Mouse (Mus musculus) MEL (cell line): ENCODE results near the gene Cd47. TPM values are rescaled to one million over a fixed set of nuclear protein-coding genes. Genes with fewer than 3 reads are reported as not detected.

ENCODE experiments used
- DNase-seq: peaks from one replicate; pipeline ENCODE4 v3.0.0; 2011; ENCODE audit warnings: low read depth, low spot score
- H3K27ac ChIP-seq: 2 replicates; pipeline ENCODE4 v1.5.1; 2012; ENCODE audit warnings: low read depth, mild to moderate bottlenecking, control low read depth, low read length, moderate library complexity; ENCODE audit not compliant: control insufficient read depth
- H3K27me3 ChIP-seq, 2 experiments: fragments of 150-350 bp in 1 of 2; sonication (generic) in 1 of 2; 2 replicates each; pipeline ENCODE4 v1.6.1; 2012; ENCODE audit warnings: low read length in 2 of 2, mild to moderate bottlenecking in 2 of 2, improper control_type of control experiment in 1 of 2, moderate library complexity in 1 of 2; ENCODE audit not compliant: insufficient read depth in 2 of 2, control insufficient read depth in 1 of 2
- H3K36me3 ChIP-seq, 2 experiments: 2 replicates each; pipeline ENCODE4 v1.6.1; 2012 to 2014; ENCODE audit warnings: low read length in 2 of 2, improper control_type of control experiment in 1 of 2, inconsistent platforms in 1 of 2, mild to moderate bottlenecking in 1 of 2; ENCODE audit not compliant: insufficient read depth in 2 of 2, control insufficient read depth in 1 of 2
- H3K4me1 ChIP-seq, 2 experiments: fragments of 150-350 bp in 1 of 2; sonication (generic) in 1 of 2; 2 replicates each; pipeline ENCODE4 v1.6.1; 2012; ENCODE audit warnings: low read length in 2 of 2, improper control_type of control experiment in 1 of 2, mild to moderate bottlenecking in 1 of 2; ENCODE audit not compliant: insufficient read depth in 2 of 2, control insufficient read depth in 1 of 2
- H3K4me3 ChIP-seq, 2 experiments: fragments of 150-350 bp in 1 of 2; sonication (generic) in 1 of 2; 2 replicates each; pipeline ENCODE4 v1.5.1; 2012; ENCODE audit warnings: low read depth in 2 of 2, low read length in 2 of 2, mild to moderate bottlenecking in 2 of 2, moderate library complexity in 2 of 2, control low read depth in 1 of 2, improper control_type of control experiment in 1 of 2; ENCODE audit not compliant: control insufficient read depth in 1 of 2, insufficient read depth in 1 of 2
- H3K79me2 ChIP-seq: 2 replicates; pipeline ENCODE4 v1.6.1; 2012; ENCODE audit warnings: mild to moderate bottlenecking, low read length, moderate library complexity; ENCODE audit not compliant: control insufficient read depth, poor library complexity, insufficient read depth
- H3K9ac ChIP-seq: 2 replicates; pipeline ENCODE4 v1.6.1; 2012; ENCODE audit warnings: low read depth, mild to moderate bottlenecking, control low read depth, low read length, moderate library complexity; ENCODE audit not compliant: control insufficient read depth, poor library complexity, severe bottlenecking
- H3K9me3 ChIP-seq: fragments of 150-350 bp; sonication (generic); replicated peaks from 2 replicates; pipeline ENCODE4 v1.6.1; 2012; ENCODE audit warnings: mild to moderate bottlenecking, low read length, improper control_type of control experiment, moderate library complexity; ENCODE audit not compliant: insufficient read depth
- BHLHE40 ChIP-seq: IDR thresholded peaks from 2 replicates; pipeline ENCODE4 v1.6.1; 2012; ENCODE audit warnings: low read depth, mild to moderate bottlenecking, inconsistent platforms, low read length, improper control_type of control experiment, borderline replicate concordance
- CHD1 ChIP-seq: IDR thresholded peaks from 2 replicates; pipeline ENCODE4 v1.6.1; 2012; ENCODE audit warnings: low read depth, mild to moderate bottlenecking, inconsistent platforms, low read length, improper control_type of control experiment
- CTCF ChIP-seq, 3 experiments: IDR thresholded peaks in 2 of 3; conservative IDR thresholded peaks in 1 of 3; 2 replicates each; pipeline ENCODE4 v1.5.1; 2011 to 2012; ENCODE audit warnings: low read length in 3 of 3, low read depth in 2 of 3, mild to moderate bottlenecking in 2 of 3, improper control_type of control experiment in 1 of 3, inconsistent platforms in 1 of 3, mixed read lengths in 1 of 3, moderate library complexity in 1 of 3; ENCODE audit not compliant: control insufficient read depth in 1 of 3, insufficient read depth in 1 of 3, poor library complexity in 1 of 3, severe bottlenecking in 1 of 3
- ELF1 ChIP-seq: IDR thresholded peaks from 2 replicates; pipeline ENCODE4 v1.6.1; 2014; ENCODE audit warnings: low read depth, mild to moderate bottlenecking, inconsistent platforms, low read length, improper control_type of control experiment, moderate library complexity
- EP300 ChIP-seq, 2 experiments: IDR thresholded peaks; 2 replicates each; pipeline ENCODE4 v1.6.1; 2011; ENCODE audit warnings: improper control_type of control experiment in 2 of 2, low read length in 2 of 2, low read depth in 1 of 2, mild to moderate bottlenecking in 1 of 2
- ETS1 ChIP-seq: IDR thresholded peaks from 2 replicates; pipeline ENCODE4 v1.6.1; 2012; ENCODE audit warnings: low read depth, mild to moderate bottlenecking, inconsistent platforms, low read length, improper control_type of control experiment, moderate library complexity
- GATA1 ChIP-seq: IDR thresholded peaks from 2 replicates; pipeline ENCODE4 v1.6.1; 2011; ENCODE audit warnings: low read depth, low read length, improper control_type of control experiment
- HCFC1 ChIP-seq: IDR thresholded peaks from 2 replicates; pipeline ENCODE4 v1.6.1; 2012; ENCODE audit warnings: low read depth, mild to moderate bottlenecking, inconsistent platforms, low read length, improper control_type of control experiment, moderate library complexity
- JUND ChIP-seq: IDR thresholded peaks from 2 replicates; pipeline ENCODE4 v1.6.1; 2011; ENCODE audit warnings: low read depth, mild to moderate bottlenecking, improper control_type of control experiment, low read length
- KAT2A ChIP-seq: conservative IDR thresholded peaks from 2 replicates; pipeline ENCODE4 v1.6.1; 2012; ENCODE audit warnings: low read depth, low read length, improper control_type of control experiment, inconsistent platforms
- MAFK ChIP-seq: IDR thresholded peaks from 2 replicates; pipeline ENCODE4 v1.6.1; 2011; ENCODE audit warnings: low read depth, mild to moderate bottlenecking, low read length, improper control_type of control experiment, borderline replicate concordance
- MAX ChIP-seq: IDR thresholded peaks from 2 replicates; pipeline ENCODE4 v1.6.1; 2011; ENCODE audit warnings: low read length, improper control_type of control experiment
- MAZ ChIP-seq: IDR thresholded peaks from 2 replicates; pipeline ENCODE4 v1.6.1; 2012; ENCODE audit warnings: low read depth, mild to moderate bottlenecking, inconsistent platforms, low read length, improper control_type of control experiment
- MEF2A ChIP-seq: IDR thresholded peaks from 2 replicates; pipeline ENCODE4 v1.6.1; 2014; ENCODE audit warnings: low read depth, mild to moderate bottlenecking, inconsistent platforms, low read length, improper control_type of control experiment; ENCODE audit not compliant: poor library complexity, insufficient replicate concordance, severe bottlenecking; ENCODE audit errors: extremely low read depth
- MXI1 ChIP-seq: IDR thresholded peaks from 2 replicates; pipeline ENCODE4 v1.6.1; 2011; ENCODE audit warnings: mild to moderate bottlenecking, low read depth, low read length, improper control_type of control experiment
- MYB ChIP-seq: IDR thresholded peaks from 2 replicates; pipeline ENCODE4 v1.6.1; 2011; ENCODE audit warnings: mild to moderate bottlenecking, low read depth, low read length, improper control_type of control experiment
- MYC ChIP-seq: IDR thresholded peaks from 2 replicates; pipeline ENCODE4 v1.6.1; 2011; ENCODE audit warnings: low read depth, mild to moderate bottlenecking, low read length, improper control_type of control experiment, moderate library complexity
- NELFE ChIP-seq: IDR thresholded peaks from 2 replicates; pipeline ENCODE4 v1.6.1; 2011; ENCODE audit warnings: low read depth, low read length, improper control_type of control experiment
- NRF1 ChIP-seq: IDR thresholded peaks from 2 replicates; pipeline ENCODE4 v1.6.1; 2014; ENCODE audit warnings: low read depth, mild to moderate bottlenecking, inconsistent platforms, low read length, improper control_type of control experiment, moderate library complexity; ENCODE audit not compliant: poor library complexity, insufficient read depth, severe bottlenecking
- POLR2A ChIP-seq, 2 experiments: IDR thresholded peaks; 2 replicates each; pipeline ENCODE4 v1.6.1; 2011 to 2012; ENCODE audit warnings: low read length in 2 of 2, mild to moderate bottlenecking in 2 of 2, control low read depth in 1 of 2, improper control_type of control experiment in 1 of 2, low read depth in 1 of 2, moderate library complexity in 1 of 2; ENCODE audit not compliant: control insufficient read depth in 1 of 2, insufficient read depth in 1 of 2, poor library complexity in 1 of 2
- POLR2AphosphoS2 ChIP-seq: IDR thresholded peaks from 2 replicates; pipeline ENCODE4 v1.6.1; 2011; ENCODE audit warnings: low read length, improper control_type of control experiment
- POLR2AphosphoS5 ChIP-seq: IDR thresholded peaks from 2 replicates; pipeline ENCODE4 v1.6.1; 2012; ENCODE audit warnings: low read depth, borderline replicate concordance, mild to moderate bottlenecking, inconsistent platforms, low read length, moderate library complexity, mixed read lengths
- RAD21 ChIP-seq: IDR thresholded peaks from 2 replicates; pipeline ENCODE4 v1.6.1; 2011; ENCODE audit warnings: mild to moderate bottlenecking, low read depth, low read length, improper control_type of control experiment
- SIN3A ChIP-seq: IDR thresholded peaks from 2 replicates; pipeline ENCODE4 v1.6.1; 2012; ENCODE audit warnings: low read length, improper control_type of control experiment, inconsistent platforms
- TAL1 ChIP-seq: IDR thresholded peaks from 2 replicates; pipeline ENCODE4 v1.6.1; 2012; ENCODE audit warnings: mild to moderate bottlenecking, inconsistent platforms, low read length, moderate library complexity, mixed read lengths
- TBP ChIP-seq: IDR thresholded peaks from 2 replicates; pipeline ENCODE4 v1.8.0; 2011; ENCODE audit warnings: low read depth, low read length, improper control_type of control experiment
- TCF12 ChIP-seq: IDR thresholded peaks from 2 replicates; pipeline ENCODE4 v1.6.1; 2014; ENCODE audit warnings: low read depth, mild to moderate bottlenecking, inconsistent platforms, low read length, improper control_type of control experiment, moderate library complexity
- UBTF ChIP-seq: IDR thresholded peaks from 2 replicates; pipeline ENCODE4 v1.6.1; 2012; ENCODE audit warnings: low read depth, mild to moderate bottlenecking, inconsistent platforms, low read length, improper control_type of control experiment, moderate library complexity, borderline replicate concordance; ENCODE audit not compliant: insufficient read depth
- USF1 ChIP-seq: IDR thresholded peaks from 2 replicates; pipeline ENCODE4 v1.6.1; 2014; ENCODE audit warnings: low read depth, mild to moderate bottlenecking, inconsistent platforms, low read length, improper control_type of control experiment, moderate library complexity
- USF2 ChIP-seq, 2 experiments: IDR thresholded peaks; 2 replicates each; pipeline ENCODE4 v1.6.1; 2011 to 2012; ENCODE audit warnings: improper control_type of control experiment in 2 of 2, low read length in 2 of 2, borderline replicate concordance in 1 of 2, inconsistent platforms in 1 of 2, low read depth in 1 of 2, mild to moderate bottlenecking in 1 of 2; ENCODE audit not compliant: insufficient read depth in 1 of 2
- ZC3H11A ChIP-seq: IDR thresholded peaks from 2 replicates; pipeline ENCODE4 v1.6.1; 2012; ENCODE audit warnings: low read depth, mild to moderate bottlenecking, inconsistent platforms, low read length, improper control_type of control experiment
- ZKSCAN1 ChIP-seq: IDR thresholded peaks from 2 replicates; pipeline ENCODE4 v1.6.1; 2012; ENCODE audit warnings: low read depth, mild to moderate bottlenecking, inconsistent platforms, low read length, improper control_type of control experiment, moderate library complexity
- ZMIZ1 ChIP-seq: IDR thresholded peaks from 2 replicates; pipeline ENCODE4 v1.6.1; 2012; ENCODE audit warnings: low read depth, mild to moderate bottlenecking, inconsistent platforms, low read length, improper control_type of control experiment, moderate library complexity
- ZNF384 ChIP-seq: IDR thresholded peaks from 2 replicates; pipeline ENCODE4 v1.6.1; 2012; ENCODE audit warnings: low read depth, mild to moderate bottlenecking, inconsistent platforms, low read length, improper control_type of control experiment
- polyA plus RNA-seq, 2 experiments: library from polyadenylated mRNA; stranded (reverse) in 1 of 2; unstranded in 1 of 2; fragments of >175 nt in 1 of 2; fragments of >200 nt in 1 of 2; gene quantifications; 2 replicates each; pipeline versions ENCODE4 v1.2.1 to v1.2.4; 2012; ENCODE audit warnings: low replicate concordance in 2 of 2, low read depth in 1 of 2; ENCODE audit not compliant: insufficient read length in 2 of 2, insufficient read depth in 1 of 2, missing spikeins in 1 of 2
- total RNA-seq: library from RNA; depleted of rRNA; stranded (reverse); fragments of 300-350 nt; gene quantifications from 2 replicates; pipeline ENCODE4 v1.2.3, GENCODE M21; 2012

Gene Cd47
- total and polyA plus RNA-seq, 3 experiments, result 45.9 to 57.5 (median 51.7) TPM

DNA sequence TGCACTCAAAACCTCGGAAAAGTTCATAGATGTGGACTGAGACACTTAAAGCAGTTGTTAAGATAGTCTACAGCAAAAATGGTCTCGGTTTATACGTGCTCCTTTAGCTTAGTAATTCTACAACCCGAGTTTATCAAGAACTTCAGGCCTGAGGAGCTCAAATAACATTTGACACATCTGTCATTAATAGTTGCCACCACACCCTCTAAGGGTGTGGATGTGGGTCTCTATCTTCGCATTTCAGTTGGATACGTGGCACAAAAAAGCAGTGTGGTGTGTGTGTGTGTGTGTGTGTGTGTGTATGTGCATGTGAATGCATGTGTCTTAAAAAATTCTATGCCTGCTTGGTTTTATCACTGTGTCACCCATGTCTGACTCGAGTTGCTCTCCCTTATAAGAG is 23.4 kb upstream of the Cd47 start:
- H3K27me3 ChIP-seq, result no peaks in the 10 kb centered on the region
- H3K4me1 ChIP-seq, result peaks cover 14 to 41% of the 10 kb centered on the region in 2 experiments
- H3K79me2 ChIP-seq, result no peaks in the 10 kb centered on the region
- TF ChIP-seq USF2 (IDR thresholded peaks at IDR 0.05; ENCODE audit: borderline replicate concordance in 1 of 2, insufficient read depth in 1 of 2, low read depth in 1 of 2, low read length in 2 of 2) (no peak), HCFC1 (no peak), ETS1 (peak; percentile 88), MAFK (peak; percentile 37; the same call in 1 of the 2 replicates), ZKSCAN1 (no peak), MYC (peak; percentile 81), TCF12 (peak; percentile 88), ZMIZ1 (peak; percentile 37; the same call in 1 of the 2 replicates), POLR2A (IDR thresholded peaks at IDR 0.05; ENCODE audit: control insufficient read depth in 1 of 2, insufficient read depth in 1 of 2, low read depth in 1 of 2, low read length in 2 of 2, poor library complexity in 1 of 2) (peak in 1 of 2 experiments; percentile 45; a peak in 2 of 4 replicates), UBTF (no peak), JUND (peak; percentile 13; the same call in 1 of the 2 replicates), KAT2A (no peak; the same call in 1 of the 2 replicates), USF1 (no peak), CTCF (IDR thresholded peaks at IDR 0.05 in 2 of 3, conservative IDR thresholded peaks at IDR 0.05 in 1 of 3; ENCODE audit: control insufficient read depth in 1 of 3, insufficient read depth in 1 of 3, low read depth in 2 of 3, low read length in 3 of 3, poor library complexity in 1 of 3, severe bottlenecking in 1 of 3) (no peak), CHD1 (no peak; the same call in 1 of the 2 replicates), TAL1 (peak; percentile 82), MYB (peak; percentile 84), RAD21 (no peak; the same call in 1 of the 2 replicates), POLR2AphosphoS5 (no peak), BHLHE40 (peak; percentile 51; the same call in 1 of the 2 replicates), EP300 (IDR thresholded peaks at IDR 0.05; ENCODE audit: low read depth in 1 of 2, low read length in 2 of 2) (peak; percentile 88 to 98), MEF2A (no peak), NRF1 (no peak), MAX (0 out of 2 replicates have a peak, but pooled peaks have one; percentile 30), SIN3A (peak; percentile 86), ELF1 (no peak), GATA1 (peak; percentile 75), TBP (peak; percentile 86), ZNF384 (0 out of 2 replicates have a peak, but pooled peaks have one; percentile 4), NELFE (peak; percentile 53; the same call in 1 of the 2 replicates), ZC3H11A (no peak), POLR2AphosphoS2 (no peak), MXI1 (peak; percentile 35; the same call in 1 of the 2 replicates), MAZ (no peak)
- peak overlapping the region; percentile 70 for H3K9ac ChIP-seq
- H3K27ac ChIP-seq, result peak overlapping the region; percentile 98
- H3K36me3 ChIP-seq, result peaks cover 0 to 39% of the 10 kb centered on the region in 2 experiments; a peak in 2 of 4 replicates
- H3K4me3 ChIP-seq, result peak overlapping the region in 1 of 2 experiments; percentile 8; a peak in 1 of 4 replicates
- peak; percentile 88 for DNase-seq
- no peaks in the 10 kb centered on the region for H3K9me3 ChIP-seq
